Mouse (Mus musculus) heart, postnatal 0 days (tissue): ENCODE results near the gene Atxn7l1. TPM values are rescaled to one million over a fixed set of nuclear protein-coding genes. Genes with fewer than 3 reads are reported as not detected.

Experiments used
- ATAC-seq: fragments of 200-750 bp; cut with Nextera tagmentation; 2 replicates; pipeline ENCODE4 v1.8.0; 2017; ENCODE audit warnings: low read depth, moderate number of reproducible peaks, moderate library complexity; ENCODE audit not compliant: insufficient read depth
- DNase-seq: peaks from one replicate; pipeline ENCODE4 v3.0.0-alpha.2; 2016; ENCODE audit warnings: low spot score
- H3K27ac ChIP-seq: fragments of 300-500 bp; sonication (generic); 2 replicates; pipeline ENCODE4 v1.5.1; 2014; ENCODE audit warnings: low read depth, mild to moderate bottlenecking
- H3K27me3 ChIP-seq: fragments of 300-500 bp; sonication (generic); 2 replicates; pipeline ENCODE4 v1.6.1; 2014; ENCODE audit warnings: low read length, mixed read lengths; ENCODE audit not compliant: control insufficient read depth, insufficient read depth
- H3K36me3 ChIP-seq: fragments of 300-500 bp; sonication (generic); replicated peaks from 2 replicates; pipeline ENCODE4 v1.6.1; 2014; ENCODE audit warnings: low read length, mixed read lengths; ENCODE audit not compliant: control insufficient read depth, insufficient read depth
- H3K4me1 ChIP-seq: fragments of 300-500 bp; sonication (generic); 2 replicates; pipeline ENCODE4 v1.6.1; 2014; ENCODE audit warnings: antibody characterized with exemption; ENCODE audit not compliant: control insufficient read depth, insufficient read depth
- H3K4me2 ChIP-seq: fragments of 300-500 bp; sonication (generic); 2 replicates; pipeline ENCODE4 v1.6.1; 2014; ENCODE audit warnings: low read depth, mild to moderate bottlenecking, low read length, moderate library complexity
- H3K4me3 ChIP-seq: fragments of 300-500 bp; sonication (generic); 2 replicates; pipeline ENCODE4 v1.5.1; 2014; ENCODE audit warnings: low read depth, low read length
- H3K9ac ChIP-seq: fragments of 300-500 bp; sonication (generic); replicated peaks from 2 replicates; pipeline ENCODE4 v1.6.1; 2014; ENCODE audit warnings: low read depth, low read length, mixed read lengths
- H3K9me3 ChIP-seq: fragments of 300-500 bp; sonication (generic); replicated peaks from 2 replicates; pipeline ENCODE4 v1.6.1; 2016; ENCODE audit warnings: low read length; ENCODE audit not compliant: control insufficient read depth
- CTCF ChIP-seq: IDR thresholded peaks from 2 replicates; pipeline ENCODE4 v1.5.1; 2016; ENCODE audit warnings: antibody characterized with exemption, control low read depth, low read depth
- EP300 ChIP-seq: IDR thresholded peaks from 2 replicates; pipeline ENCODE4 v1.6.1; 2016; ENCODE audit warnings: antibody characterized with exemption, low read depth
- WGBS: fragments of 180-500 bp; shearing (Covaris S2); extraction: QIAGEN DNeasy Blood & Tissue Kit; methylation state at CpG from one replicate; pipeline ENCODE4 v1.1.7; 2014; 5-methylcytosine and 5-hydroxymethylcytosine counted together
- polyA plus RNA-seq: library from polyadenylated mRNA; unstranded; fragments of >200 nt; fragmentation: Nextera tagmentation; extraction: Ambion mirVana; gene quantifications from 2 replicates; pipeline ENCODE4 v1.2.1, GENCODE M21; 2015
- total RNA-seq: library from RNA; depleted of rRNA; stranded (reverse); fragments of >200 nt; gene quantifications from 2 replicates; pipeline ENCODE4 v1.2.3, GENCODE M21; 2014; ENCODE audit warnings: low replicate concordance; rRNA removed

Gene Atxn7l1
- total and polyA plus RNA-seq, 2 experiments from 2014 or later = 4.5 to 11.1 TPM

- ATAC-seq = no peak
- H3K27ac ChIP-seq = no peak overlapping the region
- no peak for DNase-seq
Measured at GRCm38 (mm10) chr12:33403265-33403693, 255.8 kb downstream of the Atxn7l1 start.

GRCm38 (mm10) chr12:33404996-33405395 is 257.5 kb downstream of the Atxn7l1 start:
- H3K4me3 ChIP-seq = no peak overlapping the region
- no peak overlapping the region for H3K9ac ChIP-seq
- WGBS = 46% methylated on average over 5 of the region's 5 CpGs
- no peaks in the 10 kb centered on the region for H3K36me3 ChIP-seq
- no peaks in the 10 kb centered on the region for H3K27me3 ChIP-seq
- no peak for ATAC-seq
- no peak overlapping the region for H3K4me2 ChIP-seq
- no peaks in the 10 kb centered on the region for H3K4me1 ChIP-seq
- TF ChIP-seq EP300 (no peak), CTCF (no peak)
- DNase-seq = no peak
- no peak overlapping the region for H3K27ac ChIP-seq
- no peaks in the 10 kb centered on the region for H3K9me3 ChIP-seq

More at GRCm38 (mm10) chr12:33403265-33403693, 255.8 kb downstream of the Atxn7l1 start:
- TF ChIP-seq EP300 (no peak), CTCF (no peak)
- Histone ChIP-seq H3K4me1 (no peaks in the 10 kb centered on the region), H3K9ac (no peak overlapping the region), H3K4me2 (no peak overlapping the region), H3K27me3 (no peaks in the 10 kb centered on the region), H3K4me3 (no peak overlapping the region), H3K9me3 (no peaks in the 10 kb centered on the region), H3K36me3 (no peaks in the 10 kb centered on the region)
- 42% methylated on average over 7 of the region's 7 CpGs for WGBS

GRCm38 (mm10) chr12:33405398-33406026 is 258.0 kb downstream of the Atxn7l1 start:
- Histone ChIP-seq H3K9ac (no peak overlapping the region), H3K27ac (no peak overlapping the region), H3K36me3 (no peaks in the 10 kb centered on the region), H3K27me3 (no peaks in the 10 kb centered on the region), H3K9me3 (no peaks in the 10 kb centered on the region), H3K4me1 (no peaks in the 10 kb centered on the region), H3K4me3 (no peak overlapping the region), H3K4me2 (no peak overlapping the region)
- ATAC-seq = no peak
- DNase-seq = no peak
- TF ChIP-seq EP300 (no peak), CTCF (no peak)
- WGBS = 42% methylated on average over 6 of the region's 6 CpGs

GRCm38 (mm10) chr12:33411580-33412151 is 264.2 kb downstream of the Atxn7l1 start:
- 43% methylated on average over 6 of the region's 6 CpGs for WGBS
- DNase-seq = no peak
- Histone ChIP-seq H3K36me3 (no peaks in the 10 kb centered on the region), H3K9me3 (no peaks in the 10 kb centered on the region), H3K27ac (no peak overlapping the region), H3K9ac (no peak overlapping the region), H3K4me1 (no peaks in the 10 kb centered on the region), H3K4me2 (no peak overlapping the region), H3K27me3 (no peaks in the 10 kb centered on the region), H3K4me3 (no peak overlapping the region)
- ATAC-seq = no peak
- no peak for TF ChIP-seq EP300
- peak; percentile 35 for TF ChIP-seq CTCF

Other genes with a start within 250 kb of the Atxn7l1 start
- 25.2 and 45.0 TPM in 2 replicates for gene Sypl, start 193.8 kb upstream of the Atxn7l1 start, total RNA-seq
- gene Sypl, start 193.8 kb upstream of the Atxn7l1 start, polyA plus RNA-seq = 91.1 and 96.3 TPM in 2 replicates
- 1.5 TPM in 1 of 2 replicates, not detected in the other for gene Cdhr3, start 54.8 kb upstream of the Atxn7l1 start, total RNA-seq
- gene Cdhr3, start 54.8 kb upstream of the Atxn7l1 start, polyA plus RNA-seq = 0.73 and 1.2 TPM in 2 replicates
- gene Efcab10, start 247.2 kb downstream of the Atxn7l1 start, total RNA-seq = not detected in 2 replicates
- 0.73 TPM in 1 of 2 replicates, not detected in the other for gene Efcab10, start 247.2 kb downstream of the Atxn7l1 start, polyA plus RNA-seq